25 mouse cellular contexts compared by ENCODE assay signal in the genomic region with DNA sequence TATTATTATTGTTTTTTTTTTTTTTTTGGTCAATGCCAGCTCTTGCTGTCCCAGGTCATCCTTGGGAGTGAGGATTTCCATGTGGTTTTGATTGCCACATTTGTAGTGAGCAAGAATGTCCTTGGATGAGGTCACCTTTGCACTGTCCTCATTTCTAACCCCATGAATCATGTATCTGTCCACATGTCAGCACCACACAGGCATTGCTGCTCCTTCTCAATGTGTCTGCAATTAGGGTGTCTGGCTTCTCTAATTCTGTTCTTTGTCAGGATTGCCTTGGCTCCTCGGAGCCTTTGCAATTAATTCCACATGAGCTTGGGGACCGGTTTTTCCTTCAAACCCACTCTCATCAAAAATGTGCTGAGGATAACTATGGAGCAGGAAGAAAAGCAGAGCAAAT.
A peak's percentile ranks its signal among the peaks of the same experiment; 100 is the strongest.
DNase-seq lines count a peak whose midpoint lies in the region; ATAC-seq lines count a peak whose summit lies in the region.
"Had no signal": no experiment of that assay in that cellular context is flagged by ENCODE, and none has a peak within 500 bp of the region (broad histone marks: within the 10 kb centered on the region; RNA-seq: fewer than 3 reads in every experiment).

No protein-coding gene starts in this region.

- WGBS in forebrain, embryonic 13.5 days: 51% methylated on average over 2 of the region's 2 CpGs

- H3K4me3 ChIP-seq in forebrain, embryonic 13.5 days: no peak overlapping the region
- H3K4me3 ChIP-seq: forebrain, embryonic 12.5 days; heart, embryonic 12.5 days; kidney, embryonic 15.5 days; limb, embryonic 15.5 days; midbrain, embryonic 15.5 days; myocyte; neural tube, embryonic 13.5 days had no signal

- peaks cover 25% of the 10 kb centered on the region for H3K4me1 ChIP-seq in forebrain, embryonic 13.5 days
- H3K4me1 ChIP-seq: kidney, embryonic 15.5 days; limb, embryonic 15.5 days had no signal

- no peak overlapping the region for H3K9ac ChIP-seq in forebrain, embryonic 13.5 days
- H3K9ac ChIP-seq: forebrain, embryonic 12.5 days; heart, embryonic 12.5 days; kidney, embryonic 15.5 days; limb, embryonic 15.5 days; liver, embryonic 14.5 days; lung, embryonic 14.5 days; midbrain, embryonic 15.5 days; neural tube, embryonic 13.5 days had no signal

- ATAC-seq in forebrain, embryonic 13.5 days: no peak
- ATAC-seq: midbrain, embryonic 15.5 days had no signal

- 0 out of 2 replicates have a peak, but pooled peaks cover 5% of the 10 kb centered on the region for H3K9me3 ChIP-seq in forebrain, embryonic 13.5 days (replicated peaks)
- H3K9me3 ChIP-seq: kidney, embryonic 15.5 days; limb, embryonic 15.5 days; midbrain, embryonic 15.5 days; neural tube, embryonic 13.5 days had no signal

- H3K27ac ChIP-seq in forebrain, embryonic 13.5 days: no peak overlapping the region
- H3K27ac ChIP-seq: forebrain, embryonic 12.5 days; kidney, embryonic 15.5 days; limb, embryonic 15.5 days; liver, embryonic 14.5 days; midbrain, embryonic 15.5 days; neural tube, embryonic 13.5 days had no signal

- H3K4me2 ChIP-seq in forebrain, embryonic 13.5 days: no peak overlapping the region
- H3K4me2 ChIP-seq: forebrain, embryonic 12.5 days; heart, embryonic 12.5 days; kidney, embryonic 15.5 days; limb, embryonic 15.5 days; lung, embryonic 14.5 days; midbrain, embryonic 15.5 days; neural tube, embryonic 13.5 days had no signal

- H3K27me3 ChIP-seq in forebrain, embryonic 13.5 days: no peaks in the 10 kb centered on the region
- H3K27me3 ChIP-seq: forebrain, embryonic 12.5 days; heart, embryonic 12.5 days; kidney, embryonic 15.5 days; limb, embryonic 15.5 days; midbrain, embryonic 15.5 days; neural tube, embryonic 13.5 days had no signal

- DNase-seq in adrenal gland, adult (ENCODE audit: inconsistent age in 2 of 2, low spot score in 1 of 2): peak; percentile 17 to 83
- DNase-seq in adrenal gland, postnatal 25 days: no peak
- DNase-seq in adrenal gland, adult 8-10 months: peak; percentile 47
- peak; percentile 30 for DNase-seq in embryo, embryonic 11 days
- peak; percentile 28 for DNase-seq in mesoderm, embryonic 11.5 days (ENCODE audit: low read depth, low spot score)
- DNase-seq in urinary bladder, adult 18-20 months (ENCODE audit: low spot score in 2 of 2): no peak
- DNase-seq: cerebellum, adult 9-11 months; gastrocnemius, postnatal 10 days; heart, adult 11 months; kidney, adult 11 months; layer of hippocampus, adult 9-11 months; left cerebral cortex, postnatal 4 days; lung, embryonic 14.5 days; right cerebral cortex, adult 18-20 months; right cerebral cortex, postnatal 4 days; thymus, postnatal 14 days had no signal

- no peaks in the 10 kb centered on the region for H3K36me3 ChIP-seq in forebrain, embryonic 13.5 days (ENCODE audit: poor library complexity, severe bottlenecking)
- H3K36me3 ChIP-seq: forebrain, embryonic 12.5 days; heart, embryonic 12.5 days; kidney, embryonic 15.5 days; limb, embryonic 15.5 days; midbrain, embryonic 15.5 days; neural tube, embryonic 13.5 days had no signal

Comparison
In these comparisons a context has a peak if more than half of its experiments do, and no peak if none do; other contexts are left out.
1. DNase-seq: peak in adrenal gland, adult (2 of 2), adrenal gland, adult 8-10 months (single experiment), embryo, embryonic 11 days (single experiment) and mesoderm, embryonic 11.5 days (single experiment); none in adrenal gland, postnatal 25 days (single experiment) and urinary bladder, adult 18-20 months (0 of 2).